Mouse (Mus musculus): Measurements from ENCODE around the gene Bsg.
"Not testable (repeated sequence)": the region's sequence is repeated elsewhere in the genome, so short reads cannot be mapped to it uniquely, and the experiment has no call there.

DNA sequence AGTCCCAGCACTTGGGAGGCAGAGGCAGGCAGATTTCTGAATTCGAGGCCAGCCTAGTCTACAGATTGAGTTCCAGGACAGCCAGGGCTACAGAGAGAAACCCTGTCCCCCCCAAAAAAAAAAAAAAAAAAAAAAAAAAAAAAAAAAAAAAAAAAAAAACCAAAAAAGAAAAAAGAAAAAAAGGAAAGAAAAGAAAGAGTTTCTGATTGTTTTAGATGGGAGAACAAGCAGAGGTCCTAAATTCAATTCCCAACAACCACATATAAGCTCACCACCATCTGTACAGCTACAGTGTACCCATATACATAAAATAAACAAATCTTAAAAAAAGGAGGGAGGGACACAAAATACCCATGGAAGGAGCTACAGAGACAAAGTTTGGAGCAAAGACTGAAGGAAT, 55.4 kb downstream of the Bsg start:
- TF ChIP-seq GATA1 (IDR thresholded peaks at IDR 0.05; ENCODE audit: low read depth, low read length); KAT2A (conservative IDR thresholded peaks at IDR 0.05; ENCODE audit: low read depth, low read length); MEF2A (IDR thresholded peaks at IDR 0.05; ENCODE audit: extremely low read depth, insufficient replicate concordance, low read depth, low read length, poor library complexity, severe bottlenecking); ETS1 (IDR thresholded peaks at IDR 0.05; ENCODE audit: low read depth, low read length); CTCF (IDR thresholded peaks at IDR 0.05 in 2 of 3, conservative IDR thresholded peaks at IDR 0.05 in 1 of 3; ENCODE audit: control insufficient read depth in 1 of 3, insufficient read depth in 1 of 3, low read depth in 2 of 3, low read length in 3 of 3, poor library complexity in 1 of 3, severe bottlenecking in 1 of 3); POLR2AphosphoS5 (IDR thresholded peaks at IDR 0.05; ENCODE audit: borderline replicate concordance, low read depth, low read length); POLR2A (IDR thresholded peaks at IDR 0.05; ENCODE audit: control insufficient read depth in 1 of 2, insufficient read depth in 1 of 2, low read depth in 1 of 2, low read length in 2 of 2, poor library complexity in 1 of 2); MAX (IDR thresholded peaks at IDR 0.05; ENCODE audit: low read length); POLR2AphosphoS2 (IDR thresholded peaks at IDR 0.05; ENCODE audit: low read length): not testable (repeated sequence)
